Mouse (Mus musculus) bone marrow macrophage, adult 2 months (primary cell): ENCODE measurements around the gene Zdhhc17.

Experiments
- CTCF ChIP-seq: IDR thresholded peaks from 2 replicates; pipeline ENCODE4 v1.5.1; 2012; ENCODE audit warnings: low read depth, mild to moderate bottlenecking, low read length, moderate library complexity
- POLR2A ChIP-seq: IDR thresholded peaks from 2 replicates; pipeline ENCODE4 v1.6.1; 2012; ENCODE audit warnings: mild to moderate bottlenecking, low read depth, low read length, borderline replicate concordance

- TF ChIP-seq POLR2A (no peak), CTCF (no peak)
Measured at GRCm38 (mm10) chr10:111030845-111031244, 20.9 kb upstream of the Zdhhc17 start.
